Mouse (Mus musculus): ENCODE measurements around the gene Tnrc6b. TPM values are rescaled to one million over a fixed set of nuclear protein-coding genes. Genes with fewer than 3 reads are reported as not detected.

Tnrc6b gene
- total RNA-seq, 2 experiments from 2014 or later: 106 to 112 TPM

GRCm38 (mm10) chr15:80701481-80702257 lies 9.4 kb upstream of the Tnrc6b start:
- DNase-seq (ENCODE audit: low spot score in 2 of 2): no peak

- DNase-seq (ENCODE audit: low spot score in 2 of 2): no peak
Measured at GRCm38 (mm10) chr15:80702910-80703309, 8.2 kb upstream of the Tnrc6b start.

- DNase-seq (ENCODE audit: low spot score in 2 of 2): no peak
Measured at GRCm38 (mm10) chr15:80703495-80703894, 7.6 kb upstream of the Tnrc6b start.

GRCm38 (mm10) chr15:80704267-80704666 lies 6.8 kb upstream of the Tnrc6b start:
- DNase-seq (ENCODE audit: low spot score in 2 of 2): peak; percentile 80 to 85

GRCm38 (mm10) chr15:80705828-80706549 lies 5.1 kb upstream of the Tnrc6b start:
- peak; percentile 85 to 90 for DNase-seq (ENCODE audit: low spot score in 2 of 2)

- DNase-seq (ENCODE audit: low spot score in 2 of 2): no peak
Measured at GRCm38 (mm10) chr15:80706596-80706995, 4.5 kb upstream of the Tnrc6b start.

- peak in 1 of 2 experiments; percentile 38 for DNase-seq (ENCODE audit: low spot score in 2 of 2)
Measured at GRCm38 (mm10) chr15:80707088-80707487, 4.0 kb upstream of the Tnrc6b start.

- DNase-seq (ENCODE audit: low spot score in 2 of 2): peak; percentile 63 to 67
Measured at GRCm38 (mm10) chr15:80709593-80709992, 1.5 kb upstream of the Tnrc6b start.

GRCm38 (mm10) chr15:80710257-80710607 lies 881 bp upstream of the Tnrc6b start:
- no peak for DNase-seq (ENCODE audit: low spot score in 2 of 2)

GRCm38 (mm10) chr15:80711401-80712151 lies 463 bp downstream of the Tnrc6b start:
- peak; percentile 81 to 83 for DNase-seq (ENCODE audit: low spot score in 2 of 2)

GRCm38 (mm10) chr15:80714299-80714698 lies 3.2 kb downstream of the Tnrc6b start:
- DNase-seq (ENCODE audit: low spot score in 2 of 2): no peak

- DNase-seq (ENCODE audit: low spot score in 2 of 2): no peak
Measured at GRCm38 (mm10) chr15:80716631-80717135, 5.6 kb downstream of the Tnrc6b start.

GRCm38 (mm10) chr15:80717431-80717830 lies 6.3 kb downstream of the Tnrc6b start:
- no peak for DNase-seq (ENCODE audit: low spot score in 2 of 2)

GRCm38 (mm10) chr15:80720249-80720648 lies 9.1 kb downstream of the Tnrc6b start:
- no peak for DNase-seq (ENCODE audit: low spot score in 2 of 2)

GRCm38 (mm10) chr15:80721861-80722260 lies 10.7 kb downstream of the Tnrc6b start:
- DNase-seq (ENCODE audit: low spot score in 2 of 2): no peak

- DNase-seq (ENCODE audit: low spot score in 2 of 2): no peak
Measured at GRCm38 (mm10) chr15:80722366-80722765, 11.3 kb downstream of the Tnrc6b start.

GRCm38 (mm10) chr15:80729477-80729876 lies 18.4 kb downstream of the Tnrc6b start:
- DNase-seq (ENCODE audit: low spot score in 2 of 2): no peak

GRCm38 (mm10) chr15:80731043-80731442 lies 19.9 kb downstream of the Tnrc6b start:
- DNase-seq (ENCODE audit: low spot score in 2 of 2): no peak

- DNase-seq (ENCODE audit: low spot score in 2 of 2): no peak
Measured at GRCm38 (mm10) chr15:80731511-80731910, 20.4 kb downstream of the Tnrc6b start.

GRCm38 (mm10) chr15:80732266-80733030 lies 21.3 kb downstream of the Tnrc6b start:
- no peak for DNase-seq (ENCODE audit: low spot score in 2 of 2)

- DNase-seq (ENCODE audit: low spot score in 2 of 2): no peak
Measured at GRCm38 (mm10) chr15:80735300-80735699, 24.2 kb downstream of the Tnrc6b start.

All from layer of hippocampus, postnatal 10 days (tissue).